Mouse (Mus musculus) embryo, embryonic 10 days (tissue): ENCODE measurements around the gene Mettl2.
"Not testable (repeated sequence)": the region's sequence is repeated elsewhere in the genome, so short reads cannot be mapped to it uniquely, and the experiment has no call there.

Experiments
- DNase-seq: peaks from one replicate; pipeline ENCODE4 v3.0.0-alpha.2; 2015; ENCODE audit warnings: low spot score

Gene Mettl2

DNA sequence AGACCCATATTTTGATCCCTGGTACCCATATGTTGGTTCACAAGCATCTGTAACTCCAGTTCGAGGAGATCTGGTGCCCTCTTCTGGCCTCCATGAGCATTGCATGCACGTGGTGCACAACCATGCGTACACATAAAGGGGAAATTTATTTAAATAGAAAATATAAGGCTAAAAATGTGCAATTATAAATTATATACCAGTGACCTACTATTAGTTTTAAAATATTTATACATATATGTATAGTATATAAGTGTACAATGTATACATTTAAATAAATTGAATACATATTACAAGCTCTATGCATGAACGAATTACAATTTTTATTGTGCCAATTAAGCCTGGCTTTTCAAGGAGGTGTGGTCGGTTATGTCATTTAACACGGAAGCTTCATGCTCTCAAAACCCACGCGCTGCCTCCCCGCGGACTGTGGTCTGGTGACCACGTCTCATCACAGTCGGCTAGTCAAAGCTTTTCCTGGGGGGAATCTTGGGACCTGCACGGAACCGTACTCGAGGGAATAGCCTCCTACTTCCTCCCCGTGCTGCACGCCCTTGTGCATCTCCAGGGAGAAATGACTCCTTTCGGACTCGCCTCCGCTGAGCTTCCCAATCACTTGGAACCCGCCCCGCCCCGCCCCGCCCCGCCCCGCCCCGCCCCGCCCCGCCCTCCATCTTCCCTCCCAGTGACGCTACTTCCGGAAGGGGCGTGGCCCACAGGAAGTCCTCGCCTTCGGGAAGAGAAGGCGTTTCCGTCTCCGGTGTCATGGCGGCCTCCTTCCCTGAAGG, at the start of gene Mettl2:
Mettl2 (plus strand) TSS at position 691 of the 785 bp plus-strand sequence.
- peak; percentile 92 for DNase-seq

DNA sequence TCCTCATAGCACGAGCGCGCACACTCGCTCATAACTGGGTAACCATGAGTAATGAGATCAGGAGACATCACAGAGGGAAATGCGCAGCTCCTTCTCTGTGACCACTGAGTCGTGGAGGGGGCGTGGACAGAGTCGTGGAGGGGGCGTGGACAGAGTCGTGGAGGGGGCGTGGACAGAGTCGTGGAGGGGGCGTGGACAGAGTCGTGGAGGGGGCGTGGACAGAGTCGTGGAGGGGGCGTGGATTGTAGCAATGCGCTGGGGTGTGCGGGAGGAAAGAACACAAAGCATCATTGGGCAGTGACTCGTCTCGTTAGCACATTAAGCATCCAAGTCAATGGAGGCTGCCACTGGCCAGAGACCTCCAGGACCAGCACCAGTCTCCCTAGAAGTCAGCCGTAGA, 13.8 kb upstream of the Mettl2 start:
- DNase-seq, result not testable (repeated sequence)

DNA sequence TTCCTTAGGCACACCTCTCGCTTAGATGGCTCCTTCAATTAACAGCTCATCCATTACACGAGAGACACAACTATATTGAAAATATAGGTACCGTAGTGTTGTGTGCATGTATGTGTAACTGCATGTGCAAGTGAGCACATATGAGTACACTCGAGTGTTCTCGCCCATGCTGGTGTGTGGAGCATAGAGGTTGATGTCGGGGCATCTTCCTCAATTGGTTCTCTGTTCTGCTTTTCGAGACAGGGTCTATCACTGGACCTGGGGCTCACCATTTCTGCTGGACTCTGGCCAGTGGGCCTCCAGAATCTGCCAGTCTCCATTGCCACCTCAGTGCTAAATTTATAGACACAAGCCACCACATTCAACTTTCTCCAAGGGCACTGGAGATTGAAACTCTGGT, 8.4 kb upstream of the Mettl2 start:
- no peak for DNase-seq

- no peak for DNase-seq
Observed at GRCm38 (mm10) chr11:105120551-105121061, 5.6 kb upstream of the Mettl2 start.

GRCm38 (mm10) chr11:105121792-105122191, 4.4 kb upstream of the Mettl2 start:
- not testable (repeated sequence) for DNase-seq

GRCm38 (mm10) chr11:105123986-105124385, 2.2 kb upstream of the Mettl2 start:
- DNase-seq, result peak; percentile 85

- DNase-seq, result no peak
Observed at GRCm38 (mm10) chr11:105126520-105127029, 350 bp downstream of the Mettl2 start.

- no peak for DNase-seq
Observed at GRCm38 (mm10) chr11:105135692-105136091, 9.5 kb downstream of the Mettl2 start.

DNA sequence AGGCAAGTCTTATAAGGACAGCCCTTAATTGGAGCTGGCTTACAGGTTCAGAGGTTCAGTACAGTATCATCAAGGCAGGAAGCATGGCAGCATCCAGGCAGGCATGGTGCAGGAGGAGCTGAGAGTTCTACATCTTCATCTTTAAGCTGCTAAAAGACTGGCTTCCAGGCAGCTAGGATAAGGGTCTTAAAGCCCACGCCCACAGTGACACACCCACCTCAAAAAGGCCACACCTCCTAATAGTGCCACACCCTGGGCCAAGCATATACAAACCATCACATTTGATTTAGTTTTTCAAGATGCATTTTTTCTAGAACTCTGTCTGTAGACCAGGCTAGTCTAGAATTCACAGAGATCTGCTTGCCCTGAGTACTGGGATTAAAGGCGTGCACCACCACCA, 11.0 kb downstream of the Mettl2 start:
- DNase-seq, result not testable (repeated sequence)

DNA sequence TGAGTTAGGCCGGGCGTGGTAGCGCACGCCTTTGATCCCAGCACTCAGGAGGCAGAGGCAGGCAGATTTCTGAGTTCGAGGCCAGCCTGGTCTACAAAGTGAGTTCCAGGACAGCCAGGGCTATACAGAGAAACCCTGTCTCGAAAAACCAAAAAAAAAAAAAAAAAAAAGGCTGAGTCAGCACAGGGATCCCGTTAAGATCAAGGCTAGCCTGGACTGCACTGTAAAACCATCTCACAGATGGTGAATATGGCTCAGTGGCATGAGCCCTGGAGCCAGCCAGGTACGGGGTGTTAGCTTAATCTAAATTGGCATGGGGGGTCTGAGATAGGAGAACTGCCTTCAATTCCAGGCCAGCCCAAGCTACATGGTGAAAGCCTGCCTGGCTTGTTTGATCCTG, 14.3 kb downstream of the Mettl2 start:
- not testable (repeated sequence) for DNase-seq

DNA sequence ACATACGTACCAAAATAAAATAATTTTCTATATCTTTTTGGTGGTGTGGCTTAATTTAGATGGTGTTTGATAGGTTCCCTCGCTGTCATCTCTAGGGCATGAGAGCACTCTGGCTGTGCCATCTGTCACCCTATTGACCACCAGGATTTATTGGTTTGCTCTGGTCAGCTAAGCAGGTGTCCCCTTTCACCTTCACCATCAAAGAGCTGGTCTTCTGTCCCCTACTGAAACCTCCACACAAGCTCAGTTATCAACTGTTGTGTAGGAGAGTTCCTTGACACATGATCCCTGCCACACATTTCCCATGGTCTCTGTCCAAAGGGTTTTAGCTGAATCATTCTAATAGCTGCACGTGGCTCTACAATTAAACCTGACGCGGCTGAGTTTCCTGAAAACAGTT, 14.9 kb downstream of the Mettl2 start:
- no peak for DNase-seq

DNA sequence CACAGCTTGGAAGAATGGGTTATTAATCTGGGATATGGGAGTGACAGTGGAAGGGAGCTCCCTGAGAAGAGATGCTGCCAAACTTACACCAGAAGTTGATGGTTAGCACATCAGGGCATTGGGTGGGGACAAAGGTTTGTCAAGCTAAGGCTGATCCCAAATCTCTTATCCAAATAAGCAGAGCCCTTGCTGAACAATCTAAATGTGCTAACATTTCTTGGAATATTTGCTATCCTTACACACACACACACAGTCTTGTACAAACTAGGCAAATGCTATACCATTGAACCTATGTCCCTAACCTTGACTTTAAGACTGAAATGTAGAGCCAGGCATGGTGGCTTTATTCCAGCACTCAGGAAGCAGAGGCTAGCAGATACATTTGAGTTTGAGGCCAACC, 17.3 kb downstream of the Mettl2 start:
- no peak for DNase-seq

GRCm38 (mm10) chr11:105144084-105144483, 17.9 kb downstream of the Mettl2 start:
- no peak for DNase-seq

DNA sequence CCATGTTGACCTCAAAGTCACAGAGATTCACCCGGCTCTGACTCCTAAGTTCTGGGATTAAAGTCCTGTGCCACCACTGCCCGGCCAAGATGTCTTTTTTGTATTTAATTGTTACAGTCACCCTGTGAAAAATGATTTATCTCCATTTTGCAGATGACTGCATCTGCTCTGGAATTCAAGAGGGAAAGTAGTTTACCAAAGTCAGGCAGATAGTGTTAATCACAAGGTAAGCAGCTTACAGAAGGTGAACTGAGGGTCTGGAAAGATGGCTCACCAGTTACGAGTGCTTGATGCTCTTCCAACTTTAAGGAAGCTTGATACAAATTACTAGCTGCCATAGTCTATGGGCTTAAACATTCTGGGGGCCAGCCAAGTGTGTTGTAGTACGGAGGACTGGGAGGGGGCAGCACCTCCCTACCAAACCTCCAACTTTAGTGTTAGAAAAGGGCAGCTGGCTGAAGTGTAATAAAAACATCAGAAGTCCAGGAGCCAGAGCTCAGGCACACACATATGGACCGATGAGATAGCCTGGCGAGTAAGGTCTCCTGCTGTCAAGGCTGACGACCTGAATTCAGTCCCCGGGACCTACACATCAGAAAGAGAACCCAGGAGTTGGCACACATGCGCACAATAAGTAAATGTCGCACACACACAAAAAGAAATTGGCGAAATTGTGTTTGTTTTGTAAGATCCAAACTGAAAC, 18.4 kb downstream of the Mettl2 start:
- DNase-seq, result no peak

DNA sequence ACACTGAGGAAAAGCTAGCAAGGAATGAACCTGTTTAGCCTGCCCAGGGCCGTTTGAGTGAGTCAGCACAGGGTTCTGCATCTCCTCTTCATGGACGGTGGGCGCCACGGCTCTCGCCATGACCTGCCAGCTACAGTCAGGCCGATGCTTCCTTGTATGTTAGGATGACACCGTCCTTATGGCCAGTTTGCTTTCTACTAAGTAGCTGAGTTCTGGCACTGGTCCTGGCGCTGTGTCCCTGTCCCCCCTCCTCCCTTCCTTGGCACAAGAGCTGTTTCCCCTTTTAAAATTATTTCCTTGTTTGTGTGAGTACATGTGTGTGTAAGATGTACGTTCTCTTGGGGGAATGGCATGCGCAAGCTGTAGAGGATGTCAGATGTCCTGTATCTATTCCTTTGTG, 19.0 kb downstream of the Mettl2 start:
- DNase-seq, result no peak

DNA sequence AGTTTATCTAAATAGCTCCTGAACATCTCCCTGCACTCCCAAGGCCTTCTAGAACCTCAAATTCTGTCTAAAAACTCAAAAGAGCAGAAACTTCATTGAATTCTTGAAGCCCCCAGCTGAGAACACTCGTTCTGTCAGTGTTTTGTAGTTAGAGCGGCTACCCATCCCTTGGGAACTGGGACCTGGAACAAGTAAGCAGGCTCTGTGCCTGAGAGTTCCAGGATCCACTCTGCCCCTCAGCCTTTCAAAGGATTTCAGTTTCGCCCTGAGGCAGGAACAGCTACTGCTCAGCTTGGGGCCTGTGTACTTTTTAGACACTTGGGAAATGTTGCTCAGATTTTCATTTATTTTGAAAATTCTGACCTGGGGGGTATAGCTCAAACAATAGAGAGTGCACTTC, 20.4 kb downstream of the Mettl2 start, which contains the start of gene Gm10842:
Gm10842 (plus strand) TSS at position 301 of the 400 bp plus-strand sequence.
- DNase-seq, result no peak

DNA sequence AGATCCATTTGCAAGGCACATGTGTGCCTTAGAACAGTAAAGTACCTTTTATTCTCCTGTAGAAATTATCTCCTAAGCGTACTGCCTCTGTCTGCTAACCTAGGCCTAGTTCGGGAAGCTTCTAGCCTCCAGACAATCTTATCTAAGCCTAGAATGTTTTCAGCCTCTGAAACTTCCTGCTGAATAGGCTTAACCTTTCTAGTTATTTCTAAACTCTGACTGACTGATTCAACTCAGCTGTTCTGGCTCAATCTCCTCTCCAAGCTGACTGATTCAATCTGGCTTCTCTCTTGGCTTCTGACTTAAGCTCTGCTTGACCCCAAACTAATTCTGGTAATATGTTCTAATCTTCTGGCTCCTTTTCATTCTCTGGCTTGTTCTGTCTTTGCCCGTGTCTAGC, 23.1 kb downstream of the Mettl2 start:
- no peak for DNase-seq

DNA sequence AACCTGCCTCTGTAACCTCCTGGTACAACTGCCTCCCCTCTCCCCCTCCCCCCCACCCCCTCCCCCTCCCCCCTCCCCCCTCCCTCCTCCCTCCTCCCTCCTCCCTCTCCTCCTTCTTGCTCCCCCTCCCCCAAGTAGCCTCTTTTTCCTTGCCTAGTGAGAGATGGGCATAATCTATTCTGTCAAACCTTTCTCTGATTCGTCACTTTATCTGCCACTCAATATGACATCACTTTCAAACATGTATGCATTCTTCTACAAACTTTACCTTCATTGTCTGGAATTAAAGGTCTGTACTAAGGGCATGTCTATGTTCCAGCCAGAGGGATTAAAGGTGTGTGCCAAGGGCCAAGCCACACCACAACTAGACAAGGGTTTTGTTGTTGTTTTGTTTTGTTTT, 23.5 kb downstream of the Mettl2 start:
- no peak for DNase-seq

- DNase-seq, result no peak
Observed at GRCm38 (mm10) chr11:105150691-105151090, 24.5 kb downstream of the Mettl2 start.

- DNase-seq, result no peak
Observed at GRCm38 (mm10) chr11:105151226-105152016, 25.2 kb downstream of the Mettl2 start.

GRCm38 (mm10) chr11:105152017-105152300, 25.7 kb downstream of the Mettl2 start:
- DNase-seq, result no peak

GRCm38 (mm10) chr11:105152357-105152899, 26.2 kb downstream of the Mettl2 start:
- no peak for DNase-seq
